Mouse (Mus musculus) midbrain, embryonic 16.5 days (tissue): ENCODE data around the gene Cd3eap. TPM values are rescaled to one million over a fixed set of nuclear protein-coding genes. Genes with fewer than 3 reads are reported as not detected.

ENCODE experiments used
- ATAC-seq: fragments of 200-750 bp; cut with Nextera tagmentation; 2 replicates; pipeline ENCODE4 v1.8.0; 2017; ENCODE audit warnings: moderate TSS enrichment
- H3K27ac ChIP-seq: fragments of 300-500 bp; sonication (generic); 2 replicates; pipeline ENCODE4 v1.5.1; 2014; ENCODE audit warnings: mild to moderate bottlenecking, low read length, mixed read lengths
- H3K27me3 ChIP-seq: fragments of 300-500 bp; sonication (generic); 2 replicates; pipeline ENCODE4 v1.6.1; 2014; ENCODE audit warnings: low read depth, low read length, mixed read lengths; ENCODE audit not compliant: control insufficient read depth, insufficient read depth
- H3K36me3 ChIP-seq: fragments of 300-500 bp; sonication (generic); 2 replicates; pipeline ENCODE4 v1.6.1; 2014; ENCODE audit warnings: mild to moderate bottlenecking, low read length, moderate library complexity, mixed read lengths; ENCODE audit not compliant: control insufficient read depth, insufficient read depth
- H3K4me1 ChIP-seq: fragments of 300-500 bp; sonication (generic); 2 replicates; pipeline ENCODE4 v1.6.1; 2014; ENCODE audit warnings: mild to moderate bottlenecking, low read length, mixed read lengths; ENCODE audit not compliant: control insufficient read depth, insufficient read depth
- H3K4me2 ChIP-seq: fragments of 300-500 bp; sonication (generic); 2 replicates; pipeline ENCODE4 v1.6.1; 2014; ENCODE audit warnings: mild to moderate bottlenecking, low read length, mixed read lengths
- H3K4me3 ChIP-seq: fragments of 300-500 bp; sonication (generic); 2 replicates; pipeline ENCODE4 v1.5.1; 2014; ENCODE audit warnings: low read depth, mild to moderate bottlenecking, low read length, moderate library complexity, mixed read lengths
- H3K9ac ChIP-seq: fragments of 300-500 bp; sonication (generic); 2 replicates; pipeline ENCODE4 v1.6.1; 2014; ENCODE audit warnings: low read depth, low read length, mixed read lengths
- H3K9me3 ChIP-seq: fragments of 300-500 bp; sonication (generic); replicated peaks from 2 replicates; pipeline ENCODE4 v1.6.1; 2014; ENCODE audit warnings: mild to moderate bottlenecking, low read length, mixed read lengths; ENCODE audit not compliant: control insufficient read depth, poor library complexity, severe bottlenecking
- WGBS: fragments of 180-500 bp; shearing (Covaris S2); extraction: QIAGEN DNeasy Blood & Tissue Kit; methylation state at CpG from one replicate; pipeline ENCODE4 v1.1.7; 2014; 5-methylcytosine and 5-hydroxymethylcytosine counted together
- polyA plus RNA-seq: library from polyadenylated mRNA; unstranded; fragments of >200 nt; fragmentation: Nextera tagmentation; extraction: Ambion mirVana; gene quantifications from 2 replicates; pipeline ENCODE4 v1.2.1, GENCODE M21; 2015

Cd3eap gene
- 24.1 and 24.6 TPM in 2 replicates for polyA plus RNA-seq

GRCm38 (mm10) chr7:19359299-19359891 is at the start of gene Cd3eap, which contains the start of gene Ppp1r13l:
TSS of gene Cd3eap (minus strand) at chr7:19359483.
TSS of gene Ppp1r13l (plus strand) at chr7:19359749.
- WGBS: under 1% methylated on average over 31 of the region's 31 CpGs
- H3K36me3 ChIP-seq: peaks cover 10% of the 10 kb centered on the region
- H3K27ac ChIP-seq: peak within 1 kb of the TSS; percentile 72

GRCm38 (mm10) chr7:19405417-19405816 is 46.1 kb upstream of the Cd3eap start:
- Histone ChIP-seq H3K36me3 (no peaks in the 10 kb centered on the region), H3K27me3 (peaks cover 26% of the 10 kb centered on the region), H3K27ac (no peak overlapping the region), H3K9ac (no peak overlapping the region), H3K4me3 (no peak overlapping the region), H3K9me3 (no peaks in the 10 kb centered on the region), H3K4me1 (no peaks in the 10 kb centered on the region), H3K4me2 (peak overlapping the region; percentile 41; the same call in 1 of the 2 replicates)
- peak; percentile 67; the same call in 1 of the 2 replicates for ATAC-seq
- WGBS: 4% methylated on average over 19 of the region's 19 CpGs

More at GRCm38 (mm10) chr7:19359299-19359891, at the start of gene Cd3eap, which contains the start of gene Ppp1r13l:
- Histone ChIP-seq H3K4me1 (peaks cover 12% of the 10 kb centered on the region), H3K9ac (peak within 1 kb of the TSS; percentile 73), H3K9me3 (no peaks in the 10 kb centered on the region), H3K27me3 (no peaks in the 10 kb centered on the region), H3K4me3 (peak within 1 kb of the TSS; percentile 73), H3K4me2 (peak within 1 kb of the TSS; percentile 98)
- peak; percentile 85 for ATAC-seq

- 53% methylated on average over 7 of the region's 7 CpGs for WGBS
- H3K9me3 ChIP-seq: no peaks in the 10 kb centered on the region
- peaks cover 29% of the 10 kb centered on the region for H3K27me3 ChIP-seq
- H3K4me3 ChIP-seq: peak within 1 kb of the TSS; percentile 53
- H3K4me1 ChIP-seq: peaks cover 3% of the 10 kb centered on the region
- peak within 1 kb of the TSS; percentile 59 for H3K9ac ChIP-seq
- H3K36me3 ChIP-seq: no peaks in the 10 kb centered on the region
- H3K4me2 ChIP-seq: peak within 1 kb of the TSS; percentile 93
- ATAC-seq: no peak
- no peak within 1 kb of the TSS for H3K27ac ChIP-seq
Observed at GRCm38 (mm10) chr7:19404476-19404875, 45.2 kb upstream of the Cd3eap start, which contains the start of gene Ckm. TSS of gene Ckm (plus strand) at chr7:19404776.

- H3K4me1 ChIP-seq: peaks cover 3% of the 10 kb centered on the region
- peak within 1 kb of the TSS; percentile 53 for H3K4me3 ChIP-seq
- 1% methylated on average over 62 of the region's 62 CpGs for WGBS
- no peaks in the 10 kb centered on the region for H3K36me3 ChIP-seq
- no peak; the same call in 1 of the 2 replicates for ATAC-seq
- H3K27me3 ChIP-seq: peaks cover 33% of the 10 kb centered on the region
- peak within 1 kb of the TSS; percentile 93 for H3K4me2 ChIP-seq
- no peaks in the 10 kb centered on the region for H3K9me3 ChIP-seq
- no peak within 1 kb of the TSS for H3K27ac ChIP-seq
- H3K9ac ChIP-seq: peak within 1 kb of the TSS; percentile 59
Observed at GRCm38 (mm10) chr7:19403731-19404296, 44.5 kb upstream of the Cd3eap start, which contains the start of gene Klc3. TSS of gene Klc3 (minus strand) at chr7:19404104.

GRCm38 (mm10) chr7:19402535-19403112 is 43.3 kb upstream of the Cd3eap start:
- H3K9ac ChIP-seq: no peak overlapping the region
- H3K9me3 ChIP-seq: no peaks in the 10 kb centered on the region
- no peak for ATAC-seq
- H3K27me3 ChIP-seq: peaks cover 33% of the 10 kb centered on the region
- WGBS: 68% methylated on average over 9 of the region's 9 CpGs
- no peaks in the 10 kb centered on the region for H3K36me3 ChIP-seq
- H3K4me2 ChIP-seq: no peak overlapping the region
- H3K27ac ChIP-seq: no peak overlapping the region
- no peak overlapping the region for H3K4me3 ChIP-seq
- H3K4me1 ChIP-seq: peaks cover 3% of the 10 kb centered on the region

- Histone ChIP-seq H3K27me3 (peaks cover 33% of the 10 kb centered on the region), H3K9ac (no peak overlapping the region), H3K4me3 (no peak overlapping the region), H3K4me1 (peaks cover 3% of the 10 kb centered on the region), H3K36me3 (no peaks in the 10 kb centered on the region), H3K4me2 (no peak overlapping the region), H3K9me3 (no peaks in the 10 kb centered on the region), H3K27ac (no peak overlapping the region)
- 83% methylated on average over 4 of the region's 4 CpGs for WGBS
- ATAC-seq: no peak
Observed at GRCm38 (mm10) chr7:19400946-19401345, 41.7 kb upstream of the Cd3eap start.

GRCm38 (mm10) chr7:19399496-19400280 is 40.4 kb upstream of the Cd3eap start:
- WGBS: 4% methylated on average over 26 of the region's 27 CpGs
- Histone ChIP-seq H3K27me3 (peaks cover 30% of the 10 kb centered on the region), H3K36me3 (peaks cover 11% of the 10 kb centered on the region), H3K27ac (no peak overlapping the region), H3K9me3 (no peaks in the 10 kb centered on the region), H3K4me1 (peaks cover 3% of the 10 kb centered on the region), H3K4me3 (peak overlapping the region; percentile 20), H3K9ac (peak overlapping the region; percentile 31), H3K4me2 (peak overlapping the region; percentile 46)
- no peak for ATAC-seq

GRCm38 (mm10) chr7:19394484-19394883 is 35.2 kb upstream of the Cd3eap start:
- Histone ChIP-seq H3K9me3 (no peaks in the 10 kb centered on the region), H3K36me3 (peaks cover 56% of the 10 kb centered on the region), H3K4me1 (no peaks in the 10 kb centered on the region), H3K9ac (no peak overlapping the region), H3K27me3 (0 out of 2 replicates have a peak, but pooled peaks cover 4% of the 10 kb centered on the region), H3K4me2 (no peak overlapping the region), H3K4me3 (no peak overlapping the region), H3K27ac (no peak overlapping the region)
- WGBS: 89% methylated on average over 8 of the region's 8 CpGs
- no peak for ATAC-seq
